Mouse (Mus musculus) heart, adult 2 months (tissue): Measurements from ENCODE around the gene Cmah.

Source experiments
- CTCF ChIP-seq: fragments of 200-600 bp; IDR thresholded peaks from 2 replicates; pipeline ENCODE4 v1.8.1; 2022; ENCODE audit warnings: antibody characterized with exemption, mild to moderate bottlenecking, moderate library complexity
- POLR2A ChIP-seq: fragments of 200-500 bp; IDR thresholded peaks from 2 replicates; pipeline ENCODE4 v1.6.1; 2011; ENCODE audit warnings: mild to moderate bottlenecking, low read depth, low read length, control low read depth; ENCODE audit not compliant: insufficient read depth

DNA sequence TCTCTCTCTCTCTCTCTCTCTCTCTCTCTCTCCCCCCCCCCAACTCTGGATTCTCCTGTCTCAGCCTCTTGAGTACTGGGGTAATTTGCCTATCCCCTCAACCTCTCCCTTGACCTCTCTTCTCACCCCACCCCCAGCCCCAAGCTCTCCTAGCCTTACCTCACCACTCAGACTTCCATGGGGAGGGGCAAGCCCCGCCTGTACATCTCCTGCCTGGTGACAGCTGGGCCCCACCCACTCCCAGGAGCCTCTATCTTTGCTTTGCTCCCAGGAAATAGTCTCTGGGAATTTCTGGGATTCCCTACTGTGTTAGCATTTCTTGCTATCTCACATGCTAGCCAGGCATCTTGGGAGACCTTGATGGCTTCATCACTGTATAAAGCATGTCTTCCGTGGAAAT, 199.7 kb downstream of the Cmah start:
- TF ChIP-seq CTCF (no peak), POLR2A (no peak)
